Mouse (Mus musculus) heart, adult 18-20 months (tissue): ENCODE measurements around the gene Smcp. TPM values are rescaled to one million over a fixed set of nuclear protein-coding genes. Genes with fewer than 3 reads are reported as not detected.
A peak's percentile ranks its signal among the peaks of the same experiment; 100 is the strongest.

Experiments
- DNase-seq, 2 experiments: peaks; one replicate each; pipeline ENCODE4 v3.0.0; 2021 to 2022; ENCODE audit warnings: mixed read lengths in 1 of 2
- long read RNA-seq, 2 experiments: library from polyadenylated mRNA; stranded (forward); transcript quantifications; one replicate each; pipeline ENCODE4 v2.0.0; 2021
- total RNA-seq, 2 experiments: library from RNA; stranded (reverse); gene quantifications; 2 replicates each; pipeline ENCODE4 v1.2.3; 2021

Smcp gene
- total RNA-seq = not detected
- long read RNA-seq, experiment 1 = 0 reads
- long read RNA-seq, experiment 2 = 0 reads

DNA sequence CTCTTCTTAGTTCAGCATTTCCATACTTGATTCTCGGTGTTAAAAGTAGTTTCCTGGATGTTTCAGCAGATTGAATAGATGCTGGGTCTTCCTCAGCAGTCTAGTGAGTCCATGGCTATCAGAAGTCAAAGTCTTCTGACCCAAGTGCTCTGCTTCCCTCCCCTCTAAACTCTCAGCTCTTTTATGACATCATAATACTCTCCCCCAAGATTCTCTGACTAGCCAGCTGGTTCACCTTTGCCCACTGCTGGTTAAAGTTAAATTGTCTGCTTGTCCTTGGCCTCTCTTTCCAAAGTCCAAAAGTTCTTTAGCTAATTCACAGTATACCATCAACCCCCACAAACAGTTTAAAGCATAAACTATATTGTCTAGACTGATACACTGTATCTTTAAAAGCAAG is at the start of gene Smcp:
Gene Smcp, minus strand, starts transcription at position 140 of the 400 bp plus-strand sequence.
- no peak for DNase-seq

DNA sequence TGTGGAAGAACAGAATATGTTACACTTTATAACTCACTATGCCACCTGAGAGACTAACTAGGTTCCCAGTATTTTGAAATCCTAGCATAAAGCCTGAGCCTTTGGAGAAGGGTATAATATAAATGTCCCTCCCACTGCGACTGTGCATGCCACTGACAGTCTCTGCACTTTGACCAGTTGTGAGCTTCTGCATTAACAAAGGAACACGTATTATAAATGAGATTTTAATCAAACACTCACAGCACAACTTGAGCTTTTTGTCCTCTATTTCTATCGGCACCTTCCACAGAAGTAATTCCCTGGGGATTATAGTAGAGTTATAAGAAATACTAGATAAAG is 49.8 kb upstream of the Smcp start:
- DNase-seq = no peak

DNA sequence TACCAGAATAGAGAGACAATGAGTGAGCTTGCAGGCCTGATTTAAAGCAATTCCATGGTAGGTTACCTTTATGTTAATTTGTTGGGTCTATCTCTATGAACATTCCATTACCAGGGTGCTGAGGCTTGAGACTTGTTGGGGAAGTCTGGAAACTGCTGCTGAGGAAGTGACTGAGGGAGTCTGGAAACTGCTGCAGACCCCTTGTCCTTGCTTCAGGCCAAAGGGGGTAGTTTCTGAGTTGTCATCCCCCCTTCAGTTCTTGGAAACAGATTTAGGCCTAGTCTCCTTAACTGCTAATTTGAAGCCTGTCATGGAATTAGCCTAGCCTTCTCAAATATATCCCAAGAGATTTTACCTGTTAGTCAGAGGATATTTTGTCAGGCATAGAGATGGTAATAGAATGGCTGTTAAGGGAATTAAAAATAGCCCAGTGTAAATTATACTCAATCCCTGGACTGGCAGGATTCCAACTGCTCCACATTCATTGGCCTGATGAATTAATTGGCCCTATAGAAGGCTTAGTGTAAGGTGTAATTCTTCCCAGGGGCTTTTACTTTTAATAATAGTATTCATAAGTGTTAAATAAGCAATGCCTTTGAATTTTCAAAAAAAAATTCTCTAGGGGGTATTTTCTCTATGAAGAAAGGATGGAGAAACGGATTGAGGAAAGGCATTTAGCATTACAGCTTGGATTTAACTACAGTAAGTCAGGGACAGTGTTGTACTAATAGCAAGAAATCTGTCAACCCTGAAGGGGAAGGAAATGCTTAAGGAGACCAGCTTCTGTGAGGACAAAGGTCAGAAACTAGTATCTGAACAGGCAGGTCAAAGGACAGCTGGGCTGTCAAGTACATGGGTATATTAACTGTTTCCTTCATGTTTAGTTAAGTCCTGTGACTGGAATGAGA is 49.2 kb upstream of the Smcp start:
- DNase-seq = no peak

DNA sequence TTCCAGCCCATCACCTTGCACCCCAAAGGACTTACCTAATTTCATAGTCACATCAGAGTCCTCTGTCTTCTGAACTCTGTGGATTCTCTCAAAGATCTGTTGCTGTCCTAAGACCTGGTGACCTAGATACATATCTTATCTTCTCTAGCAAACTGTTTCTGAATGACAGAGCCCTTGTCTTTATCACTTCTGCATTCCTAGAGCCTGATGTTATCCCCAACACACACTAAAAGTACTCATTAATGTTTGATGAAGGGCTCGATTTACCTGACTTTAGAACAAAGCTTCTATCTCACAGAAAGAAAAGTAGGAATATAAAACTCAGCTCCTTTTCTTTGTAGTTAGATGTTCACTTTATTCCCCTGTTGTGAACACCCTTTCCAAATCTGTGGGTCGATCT is 32.8 kb upstream of the Smcp start, which contains the start of gene Lce6a:
Gene Lce6a, minus strand, starts transcription at position 101 of the 400 bp plus-strand sequence.
- no peak for DNase-seq

DNA sequence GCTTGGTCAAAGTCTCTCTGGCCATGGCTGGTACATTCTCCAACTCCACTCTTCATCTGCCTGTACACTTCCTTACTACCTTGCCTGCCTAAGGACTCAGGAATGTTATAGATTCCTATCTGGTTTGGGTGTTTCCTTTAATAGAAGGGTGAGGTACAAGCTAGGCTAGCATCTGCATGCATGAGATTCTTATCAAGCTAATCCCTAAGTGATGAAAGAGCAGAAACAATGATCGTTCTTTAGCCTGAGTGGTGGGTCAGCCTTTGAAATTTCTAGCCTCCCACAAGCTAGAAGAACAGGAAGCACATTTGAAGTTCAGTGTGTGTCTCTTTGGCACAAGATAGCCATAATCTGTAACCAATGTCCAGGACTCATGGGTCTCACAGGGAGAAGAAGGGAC is 21.0 kb upstream of the Smcp start:
- DNase-seq = no peak

DNA sequence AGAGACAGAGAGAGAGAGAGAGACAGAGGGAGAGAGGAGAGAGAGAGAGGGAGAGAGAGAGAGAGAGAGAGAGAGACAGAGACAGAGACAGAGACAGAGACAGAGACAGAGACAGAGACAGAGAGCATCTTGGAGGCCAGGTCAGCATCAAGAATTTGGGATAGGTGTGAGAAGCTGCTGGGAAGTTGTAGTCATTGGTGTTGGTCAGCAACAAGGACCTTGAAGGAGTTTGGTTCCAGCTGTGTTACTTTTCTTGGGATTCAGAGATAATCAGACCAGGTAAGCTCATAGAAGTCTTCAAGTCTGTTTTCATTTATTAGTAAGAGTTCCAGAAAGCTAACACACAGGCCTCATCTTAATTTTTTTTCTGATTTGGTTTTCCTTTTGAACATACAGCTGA is 18.6 kb upstream of the Smcp start, which contains the start of gene 2210017I01Rik:
Gene 2210017I01Rik, minus strand, starts transcription at position 101 of the 400 bp plus-strand sequence.
- DNase-seq = no peak

DNA sequence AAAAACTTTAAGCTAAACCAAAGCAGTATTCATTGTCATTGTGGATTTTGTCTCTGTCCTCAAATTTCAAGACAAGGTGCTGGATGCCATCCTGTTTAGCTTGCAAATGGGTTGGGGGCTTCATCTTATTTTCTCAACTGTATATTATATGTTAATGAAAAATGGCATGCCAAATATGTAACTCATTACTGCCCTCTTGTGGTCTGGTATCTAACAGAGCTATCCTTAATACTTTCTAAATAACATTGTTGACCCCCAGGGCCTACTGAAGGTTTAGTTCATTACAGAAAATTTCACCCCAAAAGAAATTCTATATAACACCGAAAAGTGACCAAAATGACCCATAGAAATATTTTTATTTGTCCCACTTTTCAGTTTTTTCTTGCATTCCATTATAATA is 13.4 kb upstream of the Smcp start:
- peak in 1 of 2 experiments; percentile 4 for DNase-seq

GRCm38 (mm10) chr3:92600456-92600855 is 11.7 kb upstream of the Smcp start:
- no peak for DNase-seq

GRCm38 (mm10) chr3:92599973-92600372 is 11.2 kb upstream of the Smcp start:
- no peak for DNase-seq

- no peak for DNase-seq
Observed at GRCm38 (mm10) chr3:92598429-92598828, 9.6 kb upstream of the Smcp start.

DNA sequence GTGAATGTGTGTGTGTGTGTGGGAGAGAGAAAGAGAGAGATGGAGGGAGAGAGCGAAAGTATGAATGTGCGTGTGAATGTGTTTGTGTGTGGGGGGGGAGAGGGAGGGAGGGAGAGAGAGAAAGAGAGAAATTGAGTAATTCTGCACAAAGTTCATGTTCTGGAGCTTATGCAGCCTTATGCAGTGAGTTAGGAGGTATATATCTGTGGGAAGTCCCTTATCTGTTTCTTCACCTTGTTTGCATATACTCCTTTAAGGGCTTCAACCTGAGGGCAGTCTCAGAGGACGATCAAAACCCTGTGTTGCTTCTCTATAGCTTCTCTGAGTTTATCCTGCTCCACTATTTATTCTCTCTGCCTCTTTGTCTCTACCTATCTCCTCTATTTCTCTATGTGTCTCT is 1.6 kb downstream of the Smcp start:
- no peak for DNase-seq

DNA sequence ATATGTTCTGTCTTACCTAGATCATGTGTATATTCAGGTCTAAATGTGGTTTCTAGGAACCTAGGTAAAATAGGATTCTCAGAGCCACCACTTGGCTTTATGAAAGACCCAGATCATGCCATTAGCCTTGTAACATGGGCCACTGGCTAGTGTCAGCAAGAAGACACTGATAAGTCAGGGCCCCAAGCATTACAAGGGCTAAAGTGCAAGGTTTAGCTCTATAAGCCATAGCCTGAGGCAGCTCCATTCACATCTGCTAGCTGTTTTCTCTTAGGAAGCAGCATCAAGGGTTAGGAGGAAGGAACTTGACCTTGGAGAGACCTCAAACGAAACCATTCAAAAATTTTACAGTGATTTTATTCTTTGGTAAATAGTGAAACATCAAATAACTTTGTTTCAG is 3.7 kb downstream of the Smcp start:
- DNase-seq = no peak

GRCm38 (mm10) chr3:92583164-92583826 is 5.5 kb downstream of the Smcp start:
- DNase-seq = no peak

GRCm38 (mm10) chr3:92579508-92579907 is 9.3 kb downstream of the Smcp start:
- DNase-seq = no peak

GRCm38 (mm10) chr3:92578652-92579413 is 10.0 kb downstream of the Smcp start:
- DNase-seq = no peak

DNA sequence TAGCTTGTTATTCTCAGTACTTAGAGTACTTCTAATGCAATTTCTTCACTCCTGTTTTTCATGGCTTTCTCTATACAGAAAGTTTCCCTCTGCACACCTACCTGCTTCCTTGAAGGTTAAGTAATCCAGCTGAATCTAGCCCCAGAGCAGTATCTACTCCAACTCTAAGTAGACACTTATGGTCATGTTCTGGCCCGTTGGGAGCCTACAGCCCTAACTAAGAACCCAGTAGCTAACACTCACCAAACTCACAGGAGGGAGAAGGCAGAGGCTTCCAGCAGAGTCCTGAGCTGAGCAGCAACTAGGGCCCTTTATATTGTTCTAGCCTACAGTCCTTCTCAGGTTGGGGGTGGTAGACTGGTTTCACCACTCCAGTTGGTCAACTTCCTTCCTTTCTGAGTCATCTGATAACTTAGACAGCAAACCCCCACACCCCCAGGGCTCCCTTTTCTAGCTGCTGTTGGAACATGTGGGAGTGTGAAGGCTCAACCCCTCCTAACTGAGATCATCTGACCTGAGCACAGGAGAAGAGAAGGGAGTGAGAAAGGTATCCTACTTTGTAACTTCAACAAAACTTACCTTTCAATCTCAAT is 15.3 kb downstream of the Smcp start, which contains the start of gene Ivl:
Gene Ivl, minus strand, starts transcription at position 287 of the 593 bp plus-strand sequence.
- DNase-seq = no peak

GRCm38 (mm10) chr3:92572514-92573155 is 16.2 kb downstream of the Smcp start:
- DNase-seq = no peak

DNA sequence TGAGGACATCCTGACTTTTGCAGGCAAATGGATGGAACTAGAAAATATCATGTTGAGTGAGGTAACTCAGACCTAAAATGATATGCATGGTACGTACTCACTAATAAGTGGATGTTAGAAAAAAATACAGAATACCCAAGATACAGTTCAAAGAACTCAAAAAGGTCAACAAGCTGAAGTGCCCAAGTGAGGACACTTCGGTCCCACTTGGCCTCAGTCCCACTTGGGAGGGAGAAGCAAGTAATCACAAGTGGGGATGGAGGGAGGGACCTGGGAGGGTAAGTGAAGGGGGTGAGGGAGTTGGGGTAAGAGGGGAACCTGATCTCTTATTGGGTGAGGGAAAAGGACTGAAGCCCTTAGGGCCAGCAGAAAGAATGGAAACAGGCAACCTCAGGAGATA is 20.0 kb downstream of the Smcp start:
- DNase-seq = no peak

GRCm38 (mm10) chr3:92565418-92565817 is 23.4 kb downstream of the Smcp start:
- DNase-seq = no peak

- DNase-seq = no peak
Observed at GRCm38 (mm10) chr3:92534411-92534810, 54.4 kb downstream of the Smcp start, which contains the start of gene 2310046K23Rik. TSS of gene 2310046K23Rik (minus strand) at chr3:92534511.
